Mouse (Mus musculus) embryonic stem cell, embryonic (primary cell): ENCODE measurements around the gene Paqr3.

Experiments used
- CTCF ChIA-PET, 4 experiments: fragments of 300-600 bp in 2 of 4; fragments of 350-600 bp in 2 of 4; sonication (Branson Sonifier 250); formaldehyde crosslinking; loops; one replicate each; lab custom pipeline; 2022; ENCODE audit warnings: inconsistent platforms in 2 of 4; lab: Charles Lee
- POLR2A ChIA-PET, 4 experiments: fragments of 300-600 bp in 2 of 4; fragments of 350-600 bp in 2 of 4; sonication (Branson Sonifier 250); formaldehyde crosslinking; loops; one replicate each; lab custom pipeline; 2022; ENCODE audit warnings: antibody characterized with exemption in 4 of 4, inconsistent platforms in 1 of 4; lab: Charles Lee

The Paqr3 gene

DNA sequence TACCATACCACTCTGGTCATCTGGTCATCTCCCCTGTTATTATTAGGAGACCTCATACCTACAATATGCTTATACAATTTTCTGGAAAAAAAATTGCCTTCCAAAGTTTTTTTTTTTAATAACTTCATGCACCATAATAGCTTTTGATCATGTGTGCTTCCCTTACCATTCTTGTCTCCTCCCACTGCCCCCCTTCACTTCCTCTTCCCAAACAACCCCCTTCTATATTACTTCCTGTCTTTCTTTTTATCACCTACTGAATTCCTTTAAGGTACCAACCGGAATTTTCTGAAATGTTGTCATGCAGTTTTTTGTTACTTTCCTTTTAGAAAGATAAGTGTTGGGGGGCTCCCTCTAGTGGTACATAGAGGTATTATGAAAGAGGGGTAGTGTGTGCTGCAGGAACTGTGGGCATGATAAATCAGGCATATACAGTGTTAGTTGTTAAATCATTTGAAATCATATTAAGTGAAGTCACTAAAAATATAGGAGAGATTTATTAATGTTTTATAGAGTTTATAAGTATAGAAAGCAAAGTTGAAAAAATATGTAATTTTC lies 55.8 kb downstream of the Paqr3 start:
- POLR2A ChIA-PET, result no interaction called here

DNA sequence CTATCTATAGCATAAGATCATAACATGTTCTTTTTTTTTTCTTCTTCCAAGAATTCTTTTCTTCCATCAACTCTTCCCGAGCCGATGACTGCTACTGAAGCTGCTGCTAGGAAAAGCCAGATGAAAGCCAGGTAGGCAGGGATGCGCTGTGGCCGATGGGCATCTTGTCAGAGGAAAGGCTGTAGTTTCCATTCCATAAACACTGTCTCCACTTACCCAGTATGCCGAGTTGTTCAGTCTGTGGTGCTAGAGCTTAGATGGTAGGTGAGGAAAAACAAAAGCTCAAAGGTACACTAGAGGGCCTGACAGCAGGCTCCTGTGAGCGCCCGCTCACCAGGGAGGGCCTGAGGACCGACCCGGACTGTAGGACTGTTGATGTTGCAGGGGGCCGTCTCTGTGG lies 56.6 kb downstream of the Paqr3 start:
- ChIA-PET POLR2A (no interaction called here), CTCF (interaction anchor here in 3 of 4 experiments (0.5 to 1.2 kb wide), 5 partner anchors 9 to 862 kb away, joined by 3 to 5 read pairs (median 4); no protein-coding TSS in a partner anchor)

More for the DNA sequence above, 55.8 kb downstream of the Paqr3 start:
- CTCF ChIA-PET, result interaction anchor here in 3 of 4 experiments (0.5 to 1.2 kb wide), 5 partner anchors 9 to 863 kb away, joined by 3 to 5 read pairs (median 4); no protein-coding TSS in a partner anchor

GRCm38 (mm10) chr5:97054166-97054565 lies 57.2 kb downstream of the Paqr3 start:
- CTCF ChIA-PET, result no interaction called here

DNA sequence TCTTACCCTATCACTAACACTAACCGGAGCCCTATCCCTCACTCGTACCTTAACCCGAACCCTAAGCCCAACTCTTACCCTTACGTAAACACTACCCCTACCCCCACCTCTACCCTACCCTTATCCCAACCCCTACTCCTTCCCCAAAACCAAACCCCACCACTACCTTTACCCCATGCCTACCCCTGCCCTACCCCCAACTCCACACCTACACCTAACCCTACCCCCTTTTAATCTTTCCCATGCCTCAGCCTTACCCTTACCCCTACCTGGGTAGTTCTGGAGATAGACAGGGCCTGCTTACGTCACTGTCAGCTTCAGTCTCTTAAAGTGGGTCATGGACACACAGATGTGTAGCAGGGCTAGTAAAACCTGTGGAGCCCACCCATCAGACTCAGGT lies 62.5 kb downstream of the Paqr3 start:
- POLR2A ChIA-PET, result no interaction called here
- CTCF ChIA-PET, result no interaction called here

More at GRCm38 (mm10) chr5:97054166-97054565, 57.2 kb downstream of the Paqr3 start:
- POLR2A ChIA-PET, result no interaction called here

DNA sequence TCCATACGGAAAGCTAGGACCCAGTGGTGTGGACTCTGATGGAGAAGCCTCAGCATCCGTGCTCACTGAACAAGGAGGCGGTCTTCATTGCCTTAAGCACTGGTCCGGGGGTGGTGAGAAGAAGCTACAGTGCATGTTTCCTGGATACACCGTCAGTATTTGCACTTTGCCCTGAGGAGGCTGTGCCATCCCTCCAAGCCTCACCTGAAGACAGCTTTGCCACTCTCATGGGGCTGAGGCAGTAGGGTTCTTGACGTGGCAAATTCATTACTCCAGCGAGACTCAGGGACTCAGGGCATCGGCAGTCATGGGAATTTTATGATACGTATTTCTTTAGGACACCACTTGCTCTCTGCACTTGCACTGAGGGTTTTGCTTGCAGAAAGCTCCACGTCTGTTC lies 64.7 kb downstream of the Paqr3 start:
- CTCF ChIA-PET, result no interaction called here
- POLR2A ChIA-PET, result interaction anchor here in 1 of 4 experiments (1.4 kb wide), 1 partner anchor 64 kb away, joined by 3 read pairs; the partner anchor contains the start of gene Paqr3

DNA sequence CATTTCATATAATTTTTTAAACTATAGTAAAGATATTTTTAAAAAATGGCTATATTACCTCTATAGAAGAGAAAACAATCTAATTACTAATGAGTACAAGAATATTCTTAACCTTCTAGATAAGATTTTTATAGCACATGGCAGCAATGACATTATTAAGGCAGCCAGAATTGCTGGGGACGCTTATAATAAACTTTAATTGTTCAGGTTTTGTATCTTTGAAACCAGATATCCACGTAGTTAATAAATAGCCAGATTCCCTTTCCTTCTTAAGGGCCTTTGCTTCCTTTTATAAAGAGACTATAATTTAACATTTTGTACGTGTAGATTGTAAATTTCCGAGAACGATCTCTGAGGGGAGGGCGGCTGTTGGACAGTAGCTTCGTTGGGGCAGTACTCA lies 66.1 kb downstream of the Paqr3 start:
- CTCF ChIA-PET, result no interaction called here
- POLR2A ChIA-PET, result no interaction called here
